Mouse (Mus musculus) layer of hippocampus, postnatal 14 days (tissue): Measurements from ENCODE around the gene Chic2. TPM values are rescaled to one million over a fixed set of nuclear protein-coding genes. Genes with fewer than 3 reads are reported as not detected.

ENCODE experiments used
- DNase-seq, 2 experiments: peaks; one replicate each; pipeline ENCODE4 v3.0.0; 2021 to 2022; ENCODE audit warnings: low spot score in 2 of 2, mixed read lengths in 1 of 2
- total RNA-seq, 2 experiments: library from RNA; stranded (reverse); gene quantifications; 2 replicates each; pipeline ENCODE4 v1.2.3; 2021

The Chic2 gene
- total RNA-seq, 2 experiments from 2014 or later = 26.7 TPM

- DNase-seq = no peak
These were observed 64.4 kb downstream of the Chic2 start for GRCm38 (mm10) chr5:74980154-74980553.

GRCm38 (mm10) chr5:74979586-74979985 is 65.0 kb downstream of the Chic2 start:
- DNase-seq = no peak

- no peak for DNase-seq
These were observed 69.1 kb downstream of the Chic2 start for GRCm38 (mm10) chr5:74975507-74975906.

- DNase-seq = peak in 1 of 2 experiments; percentile 29
These were observed 69.7 kb downstream of the Chic2 start for GRCm38 (mm10) chr5:74974726-74975411.

GRCm38 (mm10) chr5:74974061-74974581 is 70.5 kb downstream of the Chic2 start:
- DNase-seq = no peak

- no peak for DNase-seq
These were observed 73.2 kb downstream of the Chic2 start for GRCm38 (mm10) chr5:74971418-74971817.

- no peak for DNase-seq
These were observed 75.2 kb downstream of the Chic2 start for GRCm38 (mm10) chr5:74969341-74969740.

GRCm38 (mm10) chr5:74967882-74968281 is 76.7 kb downstream of the Chic2 start:
- DNase-seq = no peak

GRCm38 (mm10) chr5:74966891-74967290 is 77.7 kb downstream of the Chic2 start:
- no peak for DNase-seq

- no peak for DNase-seq
These were observed 81.8 kb downstream of the Chic2 start for GRCm38 (mm10) chr5:74962771-74963170.

GRCm38 (mm10) chr5:74960840-74961543 is 83.6 kb downstream of the Chic2 start:
- DNase-seq = peak; percentile 31 to 49

- DNase-seq = no peak
These were observed 84.3 kb downstream of the Chic2 start for GRCm38 (mm10) chr5:74960306-74960705.

- no peak for DNase-seq
These were observed 87.1 kb downstream of the Chic2 start for GRCm38 (mm10) chr5:74957293-74958076.

- no peak for DNase-seq
These were observed 88.2 kb downstream of the Chic2 start for GRCm38 (mm10) chr5:74956335-74956734.

GRCm38 (mm10) chr5:74955565-74955964 is 89.0 kb downstream of the Chic2 start:
- DNase-seq = no peak

GRCm38 (mm10) chr5:74952938-74953337 is 91.6 kb downstream of the Chic2 start:
- DNase-seq = no peak

- no peak for DNase-seq
These were observed 93.2 kb downstream of the Chic2 start for GRCm38 (mm10) chr5:74951375-74951774.

GRCm38 (mm10) chr5:74949298-74949697 is 95.3 kb downstream of the Chic2 start:
- no peak for DNase-seq

GRCm38 (mm10) chr5:74948482-74948881 is 96.1 kb downstream of the Chic2 start:
- no peak for DNase-seq
